Mouse (Mus musculus): ENCODE measurements around the gene Rhno1.
"Not testable (repeated sequence)": the region's sequence is repeated elsewhere in the genome, so short reads cannot be mapped to it uniquely, and the experiment has no call there.

Gene Rhno1

GRCm38 (mm10) chr6:128362381-128363006 is at the start of gene Rhno1, which contains the start of gene Foxm1:
Gene Rhno1, minus strand, starts transcription at chr6:128362911.
Gene Foxm1, plus strand, starts transcription at chr6:128362967.
- DNase-seq (ENCODE audit: low spot score in 2 of 2) = peak; percentile 66 to 72

- peak; percentile 68 to 73 for DNase-seq (ENCODE audit: low spot score in 2 of 2)
Measured at GRCm38 (mm10) chr6:128411115-128411514, 48.4 kb upstream of the Rhno1 start.

GRCm38 (mm10) chr6:128410305-128410704 is 47.6 kb upstream of the Rhno1 start:
- no peak for DNase-seq (ENCODE audit: low spot score in 2 of 2)

- no peak for DNase-seq (ENCODE audit: low spot score in 2 of 2)
Measured at GRCm38 (mm10) chr6:128408544-128409125, 45.9 kb upstream of the Rhno1 start.

GRCm38 (mm10) chr6:128404708-128405107 is 42.0 kb upstream of the Rhno1 start:
- no peak for DNase-seq (ENCODE audit: low spot score in 2 of 2)

GRCm38 (mm10) chr6:128399421-128400185 is 36.9 kb upstream of the Rhno1 start:
- DNase-seq (ENCODE audit: low spot score in 2 of 2) = no peak

GRCm38 (mm10) chr6:128398996-128399395 is 36.3 kb upstream of the Rhno1 start, which contains the start of gene Nrip2:
Gene Nrip2, plus strand, starts transcription at chr6:128399296.
- no peak for DNase-seq (ENCODE audit: low spot score in 2 of 2)

- no peak for DNase-seq (ENCODE audit: low spot score in 2 of 2)
Measured at GRCm38 (mm10) chr6:128397574-128398261, 35.0 kb upstream of the Rhno1 start.

GRCm38 (mm10) chr6:128390683-128391082 is 28.0 kb upstream of the Rhno1 start:
- DNase-seq (ENCODE audit: low spot score in 2 of 2) = no peak

GRCm38 (mm10) chr6:128389185-128389584 is 26.5 kb upstream of the Rhno1 start:
- no peak for DNase-seq (ENCODE audit: low spot score in 2 of 2)

- no peak for DNase-seq (ENCODE audit: low spot score in 2 of 2)
Measured at GRCm38 (mm10) chr6:128385026-128385425, 22.3 kb upstream of the Rhno1 start.

GRCm38 (mm10) chr6:128383752-128384151 is 21.0 kb upstream of the Rhno1 start:
- no peak for DNase-seq (ENCODE audit: low spot score in 2 of 2)

GRCm38 (mm10) chr6:128381254-128381653 is 18.5 kb upstream of the Rhno1 start:
- DNase-seq (ENCODE audit: low spot score in 2 of 2) = no peak

GRCm38 (mm10) chr6:128380594-128381167 is 18.0 kb upstream of the Rhno1 start:
- not testable (repeated sequence) for DNase-seq (ENCODE audit: low spot score in 2 of 2)

GRCm38 (mm10) chr6:128379636-128380035 is 16.9 kb upstream of the Rhno1 start:
- DNase-seq (ENCODE audit: low spot score in 2 of 2) = no peak

- DNase-seq (ENCODE audit: low spot score in 2 of 2) = no peak
Measured at GRCm38 (mm10) chr6:128376371-128377085, 13.8 kb upstream of the Rhno1 start.

GRCm38 (mm10) chr6:128375192-128375591 is 12.5 kb upstream of the Rhno1 start, which contains the start of the genes Tex52 and Gm44596:
Gene Tex52, plus strand, starts transcription at chr6:128375456.
Gene Gm44596, plus strand, starts transcription at chr6:128375503.
- peak in 1 of 2 experiments; percentile 31 for DNase-seq (ENCODE audit: low spot score in 2 of 2)

- no peak for DNase-seq (ENCODE audit: low spot score in 2 of 2)
Measured at GRCm38 (mm10) chr6:128370040-128370439, 7.3 kb upstream of the Rhno1 start.

GRCm38 (mm10) chr6:128366466-128366865 is 3.8 kb upstream of the Rhno1 start:
- no peak for DNase-seq (ENCODE audit: low spot score in 2 of 2)

GRCm38 (mm10) chr6:128364721-128365120 is 2.0 kb upstream of the Rhno1 start:
- DNase-seq (ENCODE audit: low spot score in 2 of 2) = no peak
